Mouse (Mus musculus) pancreas, adult 10 weeks (tissue): ENCODE results near the gene Vmn1r32. TPM values are rescaled to one million over a fixed set of nuclear protein-coding genes. Genes with fewer than 3 reads are reported as not detected.

ENCODE experiments used
- polyA plus RNA-seq: library from polyadenylated mRNA; stranded (reverse); fragments of 350-450 nt; fragmentation: Illumina TruSeq; extraction: RNeasy Lipid Tissue Mini Kit (QIAGEN cat#74804); gene quantifications from one replicate; pipeline ENCODE4 v1.2.3, GENCODE M21; 2015; ENCODE audit warnings: low read depth, low replicate concordance; ENCODE audit not compliant: insufficient read depth

The Vmn1r32 gene
- not detected for polyA plus RNA-seq

GRCm38 (mm10) chr6:66559996-66560395 is at the start of gene Vmn1r32:
Gene Vmn1r32, minus strand, starts transcription at chr6:66560096.

GRCm38 (mm10) chr6:66535028-66535862 is 24.7 kb downstream of the Vmn1r32 start, which contains the start of gene Mad2l1:
Gene Mad2l1, plus strand, starts transcription at chr6:66535390.

Other genes starting within 250 kb of the Vmn1r32 start
- gene Mad2l1, start 24.7 kb downstream of the Vmn1r32 start, polyA plus RNA-seq, result 0.81 TPM
- gene Vmn1r33, start 58.2 kb upstream of the Vmn1r32 start, polyA plus RNA-seq, result not detected
- not detected for gene Vmn1r34, start 83.8 kb upstream of the Vmn1r32 start, polyA plus RNA-seq
- not detected for gene Vmn1r35, start 125.8 kb upstream of the Vmn1r32 start, polyA plus RNA-seq
- not detected for gene Vmn1r36, start 159.1 kb upstream of the Vmn1r32 start, polyA plus RNA-seq
- gene Vmn1r37, start 169.3 kb upstream of the Vmn1r32 start, polyA plus RNA-seq, result not detected
- gene Vmn1r38, start 222.5 kb upstream of the Vmn1r32 start, polyA plus RNA-seq, result not detected